Mouse (Mus musculus): ENCODE results near the gene Zcchc2. TPM values are rescaled to one million over a fixed set of nuclear protein-coding genes. Genes with fewer than 3 reads are reported as not detected.

Gene Zcchc2
- polyA plus RNA-seq, 1 experiment from 2014 or later, result 1.2 TPM

- Histone ChIP-seq H3K9me3 (replicated peaks) (no peaks in the 10 kb centered on the region), H3K27ac (no peak overlapping the region), H3K4me1 (replicated peaks) (no peaks in the 10 kb centered on the region), H3K27me3 (no peaks in the 10 kb centered on the region), H3K4me2 (no peak overlapping the region), H3K4me3 (replicated peaks) (no peak overlapping the region), H3K36me3 (no peaks in the 10 kb centered on the region), H3K9ac (no peak overlapping the region)
- DNase-seq (no peak), ATAC-seq (ENCODE audit: low read depth) (no peak)
- 46% methylated on average over 5 of the region's 5 CpGs for WGBS (ENCODE audit: insufficient replicate concordance)
Observed at GRCm38 (mm10) chr1:105965189-105965588, 25.0 kb upstream of the Zcchc2 start.

GRCm38 (mm10) chr1:105971490-105972170 lies 18.6 kb upstream of the Zcchc2 start:
- H3K4me1 ChIP-seq (replicated peaks), result peaks cover 25% of the 10 kb centered on the region
- peak; percentile 46; the same call in 1 of the 2 replicates for ATAC-seq (ENCODE audit: low read depth)
- peak overlapping the region; percentile 28 for H3K4me2 ChIP-seq
- H3K36me3 ChIP-seq, result no peaks in the 10 kb centered on the region
- no peak overlapping the region for H3K27ac ChIP-seq
- no peak for DNase-seq
- H3K27me3 ChIP-seq, result no peaks in the 10 kb centered on the region
- H3K9ac ChIP-seq, result no peak overlapping the region
- no peaks in the 10 kb centered on the region for H3K9me3 ChIP-seq (replicated peaks)
- peak overlapping the region; percentile 21; the same call in 1 of the 2 replicates for H3K4me3 ChIP-seq (replicated peaks)
- WGBS (ENCODE audit: insufficient replicate concordance), result 25% methylated on average over 10 of the region's 10 CpGs

- H3K9ac ChIP-seq, result no peak overlapping the region
- no peaks in the 10 kb centered on the region for H3K9me3 ChIP-seq (replicated peaks)
- no peak overlapping the region for H3K4me3 ChIP-seq (replicated peaks)
- H3K27ac ChIP-seq, result peak overlapping the region; percentile 48
- WGBS (ENCODE audit: insufficient replicate concordance), result 44% methylated on average over 2 of the region's 2 CpGs
- H3K27me3 ChIP-seq, result no peaks in the 10 kb centered on the region
- no peaks in the 10 kb centered on the region for H3K36me3 ChIP-seq
- H3K4me2 ChIP-seq, result no peak overlapping the region
- DNase-seq (no peak), ATAC-seq (ENCODE audit: low read depth) (peak; percentile 77)
- peaks cover 25% of the 10 kb centered on the region for H3K4me1 ChIP-seq (replicated peaks)
Observed at GRCm38 (mm10) chr1:105974023-105974422, 16.2 kb upstream of the Zcchc2 start.

DNA sequence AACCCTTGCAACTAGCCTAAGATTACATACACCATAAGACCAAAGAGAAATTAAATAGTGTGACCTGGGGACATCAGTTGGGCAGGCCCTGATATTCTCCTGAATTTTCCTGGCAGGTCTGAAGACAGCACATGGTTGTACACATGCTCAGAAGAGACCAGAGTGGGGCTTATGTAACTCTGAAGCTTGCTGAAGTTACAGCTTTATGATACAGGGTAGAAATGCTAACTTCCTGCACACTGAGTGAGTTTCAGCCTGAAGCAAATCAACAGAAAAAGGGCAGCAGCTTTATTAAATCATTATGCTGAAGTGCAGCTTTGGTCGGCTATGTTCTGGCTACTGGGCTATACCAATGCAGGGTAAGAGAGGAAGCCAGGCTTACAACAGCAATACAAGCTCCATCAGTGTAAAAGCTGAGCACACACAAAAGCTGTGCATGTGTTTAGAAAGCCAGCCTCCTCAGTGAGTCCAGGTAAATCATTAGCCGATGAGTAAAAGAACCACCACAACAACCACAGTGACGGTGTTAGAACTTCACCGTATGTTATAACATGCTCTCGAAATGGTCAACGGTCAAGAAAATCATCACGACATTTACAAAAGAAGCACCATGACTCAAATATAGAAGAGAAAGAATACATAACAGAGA lies 12.6 kb upstream of the Zcchc2 start:
- no peak for DNase-seq
- H3K4me1 ChIP-seq (replicated peaks), result peaks cover 17% of the 10 kb centered on the region
- no peak overlapping the region for H3K9ac ChIP-seq
- H3K27me3 ChIP-seq, result no peaks in the 10 kb centered on the region
- 71% methylated on average over 7 of the region's 7 CpGs for WGBS (ENCODE audit: insufficient replicate concordance)
- H3K9me3 ChIP-seq (replicated peaks), result no peaks in the 10 kb centered on the region
- H3K4me2 ChIP-seq, result no peak overlapping the region
- no peaks in the 10 kb centered on the region for H3K36me3 ChIP-seq
- peak; percentile 46 for ATAC-seq (ENCODE audit: low read depth)
- H3K27ac ChIP-seq, result peak overlapping the region; percentile 62
- H3K4me3 ChIP-seq (replicated peaks), result no peak overlapping the region

GRCm38 (mm10) chr1:105980849-105981610 lies 9.2 kb upstream of the Zcchc2 start:
- ATAC-seq (ENCODE audit: low read depth), result peak; percentile 37; the same call in 1 of the 2 replicates
- no peak overlapping the region for H3K9ac ChIP-seq
- DNase-seq, result no peak
- H3K4me2 ChIP-seq, result no peak overlapping the region
- peaks cover 7% of the 10 kb centered on the region; the same call in 1 of the 2 replicates for H3K4me1 ChIP-seq (replicated peaks)
- H3K27me3 ChIP-seq, result no peaks in the 10 kb centered on the region
- no peaks in the 10 kb centered on the region for H3K36me3 ChIP-seq
- no peaks in the 10 kb centered on the region for H3K9me3 ChIP-seq (replicated peaks)
- WGBS (ENCODE audit: insufficient replicate concordance), result 15% methylated on average over 6 of the region's 6 CpGs
- peak overlapping the region; percentile 48; the same call in 1 of the 2 replicates for H3K27ac ChIP-seq
- no peak overlapping the region for H3K4me3 ChIP-seq (replicated peaks)

DNA sequence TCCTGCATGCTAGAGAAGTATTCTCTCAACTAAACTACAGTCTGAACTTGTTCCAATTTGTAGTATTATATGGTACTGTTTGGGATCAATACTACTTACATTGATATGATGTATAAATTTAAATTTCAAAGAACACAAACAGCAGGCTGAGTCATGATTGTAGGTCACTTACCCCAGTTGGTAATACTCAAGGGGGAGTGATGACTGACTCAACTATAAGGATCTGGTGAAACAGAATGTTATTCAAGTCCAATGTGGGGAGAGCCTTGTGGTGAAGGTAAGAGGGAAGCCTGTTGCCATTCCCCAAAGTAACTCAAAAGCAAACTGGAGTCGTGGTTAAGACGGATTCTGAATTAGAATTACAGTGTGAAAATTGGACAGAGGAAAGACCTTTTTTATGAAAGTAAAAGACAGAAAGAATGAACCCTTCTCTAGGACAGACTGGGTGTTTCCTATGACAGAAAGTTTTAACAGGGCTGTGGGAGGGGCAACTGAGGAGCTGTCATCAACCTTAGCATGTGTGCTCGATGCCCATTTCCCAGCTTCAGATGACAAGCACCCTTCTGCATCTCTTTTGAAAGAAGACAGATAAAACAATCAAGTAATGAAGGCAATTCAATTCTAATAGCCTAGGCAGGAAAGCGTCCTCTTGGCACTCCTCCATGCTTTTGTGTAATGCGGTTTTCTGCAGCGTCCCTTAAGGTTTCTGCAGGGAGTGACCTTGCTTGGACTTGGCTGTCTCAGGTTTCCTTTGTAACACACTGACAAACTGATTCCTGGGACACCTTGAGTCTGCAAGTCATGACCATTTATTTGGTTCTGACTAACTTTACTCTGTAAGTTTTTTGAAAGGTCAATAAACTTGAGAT lies 7.5 kb upstream of the Zcchc2 start:
- H3K27ac ChIP-seq, result no peak overlapping the region
- H3K4me2 ChIP-seq, result no peak overlapping the region
- DNase-seq (no peak), ATAC-seq (ENCODE audit: low read depth) (no peak)
- peaks cover 12% of the 10 kb centered on the region for H3K4me1 ChIP-seq (replicated peaks)
- no peaks in the 10 kb centered on the region for H3K9me3 ChIP-seq (replicated peaks)
- H3K36me3 ChIP-seq, result no peaks in the 10 kb centered on the region
- no peak overlapping the region for H3K4me3 ChIP-seq (replicated peaks)
- H3K27me3 ChIP-seq, result no peaks in the 10 kb centered on the region
- WGBS (ENCODE audit: insufficient replicate concordance), result 74% methylated on average over 6 of the region's 6 CpGs
- no peak overlapping the region for H3K9ac ChIP-seq

DNA sequence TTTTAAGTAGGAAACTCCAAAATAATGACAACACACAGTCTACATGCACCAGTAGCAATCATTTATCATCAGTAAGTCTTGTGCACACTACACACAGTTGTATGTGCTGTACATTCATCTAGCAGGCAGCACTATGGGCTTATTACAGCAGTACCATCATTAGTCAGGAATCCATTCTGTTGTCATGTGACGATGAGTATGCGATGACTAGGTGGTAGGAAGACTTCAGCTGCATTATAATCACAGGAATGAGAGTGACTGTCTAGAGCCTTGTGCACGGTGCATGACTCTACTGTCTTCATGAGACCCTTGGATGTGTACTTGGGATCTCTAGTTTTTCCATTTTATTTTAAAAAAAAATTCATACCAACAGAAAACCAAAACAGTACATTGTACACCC lies 6.0 kb upstream of the Zcchc2 start:
- Histone ChIP-seq H3K4me3 (replicated peaks) (no peak overlapping the region), H3K36me3 (no peaks in the 10 kb centered on the region), H3K27me3 (no peaks in the 10 kb centered on the region), H3K4me1 (replicated peaks) (peaks cover 24% of the 10 kb centered on the region), H3K27ac (no peak overlapping the region), H3K9me3 (replicated peaks) (no peaks in the 10 kb centered on the region), H3K9ac (no peak overlapping the region), H3K4me2 (no peak overlapping the region)
- DNase-seq, result no peak
- 85% methylated on average over 3 of the region's 3 CpGs for WGBS (ENCODE audit: insufficient replicate concordance)
- ATAC-seq (ENCODE audit: low read depth), result no peak

GRCm38 (mm10) chr1:105988171-105988570 lies 2.0 kb upstream of the Zcchc2 start:
- Histone ChIP-seq H3K9ac (no peak overlapping the region), H3K27me3 (no peaks in the 10 kb centered on the region), H3K4me1 (replicated peaks) (peaks cover 48% of the 10 kb centered on the region), H3K9me3 (replicated peaks) (no peaks in the 10 kb centered on the region), H3K4me2 (0 out of 2 replicates have a peak overlapping the region, but pooled peaks have one; percentile 15), H3K4me3 (replicated peaks) (no peak overlapping the region), H3K36me3 (no peaks in the 10 kb centered on the region), H3K27ac (no peak overlapping the region)
- no peak for ATAC-seq (ENCODE audit: low read depth)
- WGBS (ENCODE audit: insufficient replicate concordance), result 59% methylated on average over 3 of the region's 3 CpGs
- no peak for DNase-seq

DNA sequence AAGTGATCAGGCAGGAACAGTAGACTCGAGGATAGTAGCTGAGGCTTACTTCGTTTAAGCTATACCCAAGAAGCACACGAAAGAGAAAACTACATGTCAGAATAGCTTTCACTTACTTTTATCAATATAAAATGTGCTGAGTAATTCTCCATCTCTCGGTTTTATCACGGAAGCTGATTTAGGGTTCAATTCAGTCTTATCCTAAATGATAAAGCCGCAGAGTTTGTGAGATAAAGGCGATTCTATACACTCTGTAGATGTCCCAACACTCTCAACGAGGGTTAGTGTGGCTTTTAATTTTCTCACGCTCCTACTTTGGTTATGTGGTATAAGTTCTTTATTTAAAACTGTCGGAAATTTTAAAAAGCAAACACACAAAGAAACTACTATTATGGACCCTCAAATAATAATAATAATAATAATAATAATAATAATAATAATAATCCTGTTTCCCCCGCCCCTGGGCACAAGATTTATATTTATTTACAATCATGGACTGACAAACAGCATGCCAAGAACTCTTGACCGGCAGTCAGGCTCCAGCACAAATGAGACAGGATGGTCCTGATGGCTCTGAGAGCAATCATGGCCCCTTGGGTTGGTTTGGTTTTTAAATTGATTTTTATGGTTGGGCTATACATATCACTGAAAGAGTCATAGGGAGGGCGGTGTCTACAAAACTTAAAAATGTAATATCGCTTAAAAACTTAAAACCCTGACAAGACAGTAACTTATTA lies 1.1 kb upstream of the Zcchc2 start:
- ATAC-seq (ENCODE audit: low read depth) (no peak), DNase-seq (no peak)
- Histone ChIP-seq H3K9ac (peak overlapping the region; percentile 81), H3K4me1 (replicated peaks) (peaks cover 53% of the 10 kb centered on the region), H3K4me2 (peak overlapping the region; percentile 99), H3K36me3 (no peaks in the 10 kb centered on the region), H3K27me3 (no peaks in the 10 kb centered on the region), H3K27ac (no peak overlapping the region), H3K4me3 (replicated peaks) (peak overlapping the region; percentile 86), H3K9me3 (replicated peaks) (no peaks in the 10 kb centered on the region)
- 35% methylated on average over 14 of the region's 14 CpGs for WGBS (ENCODE audit: insufficient replicate concordance)

- DNase-seq (no peak), ATAC-seq (ENCODE audit: low read depth) (0 out of 2 replicates have a peak, but pooled peaks have one; percentile 1)
- H3K36me3 ChIP-seq, result no peaks in the 10 kb centered on the region
- H3K27me3 ChIP-seq, result no peaks in the 10 kb centered on the region
- H3K27ac ChIP-seq, result peak overlapping the region; percentile 73
- peak overlapping the region; percentile 86 for H3K4me3 ChIP-seq (replicated peaks)
- H3K9ac ChIP-seq, result peak overlapping the region; percentile 81
- H3K4me1 ChIP-seq (replicated peaks), result peaks cover 59% of the 10 kb centered on the region
- WGBS (ENCODE audit: insufficient replicate concordance), result 1% methylated on average over 13 of the region's 13 CpGs
- H3K9me3 ChIP-seq (replicated peaks), result no peaks in the 10 kb centered on the region
- peak overlapping the region; percentile 99 for H3K4me2 ChIP-seq
Observed at GRCm38 (mm10) chr1:105989640-105989984, 594 bp upstream of the Zcchc2 start.
